Comparison of ENCODE assay signal across 9 mouse cellular contexts in genomic region chr11:87592713-87593598, GRCm38 (mm10). TPM values are rescaled to one million over a fixed set of nuclear protein-coding genes. Genes with fewer than 3 reads are reported as not detected.
DNase-seq lines count a peak whose midpoint lies in the region; ATAC-seq and TF ChIP-seq lines count a peak whose summit lies in the region.
"Had no signal": no experiment of that assay in that cellular context is flagged by ENCODE, and none has a peak within 500 bp of the region (broad histone marks: within the 10 kb centered on the region; RNA-seq: fewer than 3 reads in every experiment).

No protein-coding gene starts in this region.

- peak overlapping the region; percentile 89 for H3K27ac ChIP-seq in cerebellum, adult 2 months (ENCODE audit: insufficient read depth, low read length)
- H3K27ac ChIP-seq in limb, embryonic 14.5 days (replicated peaks; ENCODE audit: low read depth, low read length), result peak overlapping the region; percentile 85
- H3K27ac ChIP-seq in stomach, postnatal 0 days (replicated peaks), result peak overlapping the region; percentile 90

- TF ChIP-seq CTCF in cerebellum, adult 2 months (IDR thresholded peaks at IDR 0.05; ENCODE audit: borderline replicate concordance, insufficient read depth, low read depth, low read length), result no peak
- TF ChIP-seq CTCF in E14TG2a.4 (conservative IDR thresholded peaks at IDR 0.05; ENCODE audit: low read length), result no peak
- TF ChIP-seq CTCF in stomach, postnatal 0 days (IDR thresholded peaks at IDR 0.05; ENCODE audit: low read depth), result no peak

- TF ChIP-seq POLR2A in cerebellum, adult 2 months (IDR thresholded peaks at IDR 0.05; ENCODE audit: borderline replicate concordance, insufficient read depth, low read length), result no peak
- no peak for TF ChIP-seq POLR2A in limb, embryonic 14.5 days (IDR thresholded peaks at IDR 0.05; ENCODE audit: borderline replicate concordance, extremely low read depth, insufficient read depth, insufficient read length)

- TF ChIP-seq EP300 in stomach, postnatal 0 days (optimal IDR thresholded peaks at IDR 0.05), result no peak

- H3K27me3 ChIP-seq in cerebellum, adult 2 months (ENCODE audit: control insufficient read depth, insufficient read depth, low read length), result no peaks in the 10 kb centered on the region
- H3K27me3 ChIP-seq in E14TG2a.4 (ENCODE audit: insufficient read depth, low read length), result no peaks in the 10 kb centered on the region
- no peaks in the 10 kb centered on the region for H3K27me3 ChIP-seq in limb, embryonic 14.5 days (ENCODE audit: control insufficient read depth, insufficient read depth, low read length)
- H3K27me3 ChIP-seq in stomach, postnatal 0 days (ENCODE audit: control insufficient read depth, insufficient read depth, low read length), result no peaks in the 10 kb centered on the region
- H3K27me3 ChIP-seq: Patski had no signal

- peaks cover 20% of the 10 kb centered on the region for H3K4me1 ChIP-seq in cerebellum, adult 2 months (ENCODE audit: control insufficient read depth, insufficient read depth, low read length)
- H3K4me1 ChIP-seq in E14TG2a.4 (replicated peaks; ENCODE audit: low read depth, low read length), result peaks cover 76% of the 10 kb centered on the region
- peaks cover 28% of the 10 kb centered on the region for H3K4me1 ChIP-seq in limb, embryonic 14.5 days (ENCODE audit: control insufficient read depth, insufficient read depth, low read length)
- peaks cover 10% of the 10 kb centered on the region for H3K4me1 ChIP-seq in stomach, postnatal 0 days (replicated peaks; ENCODE audit: control insufficient read depth, insufficient read depth)

- no peak for DNase-seq in cerebellum, adult 2 months
- DNase-seq in heart, postnatal 4 days, result peak; percentile 4
- DNase-seq in limb, embryonic 14.5 days (ENCODE audit: low spot score), result no peak
- peak; percentile 68 for DNase-seq in stomach, postnatal 0 days (ENCODE audit: low spot score)
- DNase-seq in c-Kit-positive CD71-positive TER-119-positive erythroid progenitor cells, embryonic 14.5 days (ENCODE audit: low spot score), result no peak
- DNase-seq in spleen, adult 12 weeks (ENCODE audit: low spot score), result no peak

- H3K9ac ChIP-seq in limb, embryonic 14.5 days (ENCODE audit: low read depth, low read length, severe bottlenecking), result peak overlapping the region; percentile 62
- H3K9ac ChIP-seq in stomach, postnatal 0 days (ENCODE audit: low read length), result peak overlapping the region; percentile 72

- no peak for ATAC-seq in cerebellum, adult (ENCODE audit: insufficient number of reproducible peaks, low FRiP score, low TSS enrichment)
- ATAC-seq in limb, embryonic 14.5 days (ENCODE audit: low FRiP score, low read depth), result no peak
- peak; percentile 4; the same call in 1 of the 2 replicates for ATAC-seq in stomach, postnatal 0 days (ENCODE audit: low FRiP score, low TSS enrichment)

- H3K9me3 ChIP-seq in E14TG2a.4 (ENCODE audit: low read length), result no peaks in the 10 kb centered on the region
- H3K9me3 ChIP-seq in limb, embryonic 14.5 days (ENCODE audit: control insufficient read depth, low read length), result no peaks in the 10 kb centered on the region
- H3K9me3 ChIP-seq in stomach, postnatal 0 days (ENCODE audit: control insufficient read depth, low read length), result no peaks in the 10 kb centered on the region

- WGBS in cerebellum, adult 2 months, result 17% methylated on average over 13 of the region's 13 CpGs
- WGBS in limb, embryonic 14.5 days, result 38% methylated on average over 13 of the region's 13 CpGs
- WGBS in stomach, postnatal 0 days, result 24% methylated on average over 13 of the region's 13 CpGs

- peak overlapping the region; percentile 68 for H3K4me3 ChIP-seq in cerebellum, adult 2 months (replicated peaks; ENCODE audit: insufficient read depth, low read depth, low read length)
- H3K4me3 ChIP-seq in E14TG2a.4 (replicated peaks; ENCODE audit: low read length), result peak overlapping the region; percentile 93
- peak overlapping the region; percentile 72 for H3K4me3 ChIP-seq in limb, embryonic 14.5 days (replicated peaks; ENCODE audit: low read length)
- peak overlapping the region; percentile 64 for H3K4me3 ChIP-seq in stomach, postnatal 0 days (ENCODE audit: low read depth, low read length)

- peak overlapping the region; percentile 78 for H3K4me2 ChIP-seq in limb, embryonic 14.5 days (replicated peaks; ENCODE audit: low read depth, low read length, severe bottlenecking)
- H3K4me2 ChIP-seq in stomach, postnatal 0 days (replicated peaks; ENCODE audit: low read depth), result peak overlapping the region; percentile 63

- H3K36me3 ChIP-seq in E14TG2a.4 (ENCODE audit: insufficient read depth, low read length), result peaks cover 25% of the 10 kb centered on the region
- H3K36me3 ChIP-seq in limb, embryonic 14.5 days (ENCODE audit: control insufficient read depth, insufficient read depth, low read length), result peaks cover 18% of the 10 kb centered on the region
- no peaks in the 10 kb centered on the region for H3K36me3 ChIP-seq in stomach, postnatal 0 days (ENCODE audit: control insufficient read depth, insufficient read depth, low read length)

RNA-seq across cellular contexts. Expression of gene Mtmr4, which starts 1.0 kb away (rescaled TPM):
- 66.9 and 67.8 TPM in 2 replicates for polyA plus RNA-seq in cerebellum, adult 2 months (2012; rRNA removed)
- total RNA-seq in heart, postnatal 4 days (2021), result 10 to 100 TPM; 15.2 TPM
- 33.2 and 37.8 TPM in 2 replicates for polyA plus RNA-seq in limb, embryonic 14.5 days (2012; rRNA removed)
- polyA plus RNA-seq in limb, embryonic 14.5 days (2014; fragmentation: Nextera tagmentation; extraction: Ambion mirVana), result 29.0 and 29.5 TPM in 2 replicates
- 9.4 and 11.5 TPM in 2 replicates for polyA plus RNA-seq in stomach, postnatal 0 days (2015; fragmentation: Nextera tagmentation; extraction: Ambion mirVana)

RNA-seq across cellular contexts. Expression of gene Hsf5, which starts 24.0 kb away (rescaled TPM):
- polyA plus RNA-seq in cerebellum, adult 2 months (2012; rRNA removed), result 0.36 and 0.43 TPM in 2 replicates
- under 1 TPM; 0.09 to 0.10 TPM for total RNA-seq in heart, postnatal 4 days (2021)
- 0.15 and 0.26 TPM in 2 replicates for polyA plus RNA-seq in limb, embryonic 14.5 days (2012; rRNA removed)
- polyA plus RNA-seq in limb, embryonic 14.5 days (2014; fragmentation: Nextera tagmentation; extraction: Ambion mirVana), result 0.21 and 0.25 TPM in 2 replicates
- 0.12 TPM in 1 of 2 replicates, not detected in the other for polyA plus RNA-seq in stomach, postnatal 0 days (2015; fragmentation: Nextera tagmentation; extraction: Ambion mirVana)

RNA-seq across cellular contexts. Expression of gene Sept4, which starts 24.3 kb away (rescaled TPM):
- polyA plus RNA-seq in cerebellum, adult 2 months (2012; rRNA removed), result 962 and 1,033 TPM in 2 replicates
- total RNA-seq in heart, postnatal 4 days (2021), result 10 to 100 TPM; 65.4 to 68.6 TPM
- 20.4 and 25.8 TPM in 2 replicates for polyA plus RNA-seq in limb, embryonic 14.5 days (2012; rRNA removed)
- polyA plus RNA-seq in limb, embryonic 14.5 days (2014; fragmentation: Nextera tagmentation; extraction: Ambion mirVana), result 20.5 and 25.7 TPM in 2 replicates
- 25.5 and 26.3 TPM in 2 replicates for polyA plus RNA-seq in stomach, postnatal 0 days (2015; fragmentation: Nextera tagmentation; extraction: Ambion mirVana)

RNA-seq across cellular contexts. Expression of gene Gm11492, which starts 26.5 kb away (rescaled TPM):
- not detected in 2 replicates for polyA plus RNA-seq in cerebellum, adult 2 months (2012; rRNA removed)
- not detected for total RNA-seq in heart, postnatal 4 days (2021)
- not detected in 2 replicates for polyA plus RNA-seq in limb, embryonic 14.5 days (2012; rRNA removed)
- not detected in 2 replicates for polyA plus RNA-seq in limb, embryonic 14.5 days (2014; fragmentation: Nextera tagmentation; extraction: Ambion mirVana)
- not detected in 2 replicates for polyA plus RNA-seq in stomach, postnatal 0 days (2015; fragmentation: Nextera tagmentation; extraction: Ambion mirVana)
- polyA plus RNA-seq: Patski had no signal

Comparison
In these comparisons a context has a peak if more than half of its experiments do, and no peak if none do; other contexts are left out.
1. DNase-seq: peak in heart, postnatal 4 days (single experiment) and stomach, postnatal 0 days (single experiment); none in cerebellum, adult 2 months (0 of 2), limb, embryonic 14.5 days (single experiment), c-Kit-positive CD71-positive TER-119-positive erythroid progenitor cells, embryonic 14.5 days (single experiment) and spleen, adult 12 weeks (single experiment).
2. RNA of gene Sept4, which starts 24.3 kb away (polyA plus RNA-seq): 962 to 1,033 TPM in cerebellum, adult 2 months; 25.5 to 26.3 TPM in stomach, postnatal 0 days and 20.4 to 25.8 TPM in limb, embryonic 14.5 days; every median in the first group is over 10 times any median in the second.
3. Peak in every context shown above with its lines, with median percentiles within 50 percentile points of each other: H3K27ac ChIP-seq and H3K4me3 ChIP-seq.